Mouse (Mus musculus) ZHBTc4 (cell line): ENCODE data around the gene Coil.

ENCODE experiments used
- DNase-seq: peaks from one replicate; pipeline ENCODE4 v3.0.0-alpha.2; 2011; ENCODE audit warnings: low read depth, low spot score

Coil gene

GRCm38 (mm10) chr11:88970202-88970732 is at the start of gene Coil:
TSS of gene Coil (plus strand) at chr11:88970252.
- peak; percentile 0 for DNase-seq

GRCm38 (mm10) chr11:88926566-88926965 is 43.5 kb upstream of the Coil start:
- DNase-seq, result no peak

GRCm38 (mm10) chr11:88931692-88932530 is 38.1 kb upstream of the Coil start:
- peak; percentile 92 for DNase-seq

GRCm38 (mm10) chr11:88933030-88933429 is 37.0 kb upstream of the Coil start:
- DNase-seq, result no peak

GRCm38 (mm10) chr11:88934089-88935000 is 35.7 kb upstream of the Coil start:
- no peak for DNase-seq

GRCm38 (mm10) chr11:88937886-88938285 is 32.2 kb upstream of the Coil start:
- no peak for DNase-seq

- no peak for DNase-seq
Observed at GRCm38 (mm10) chr11:88938770-88939169, 31.3 kb upstream of the Coil start.

- no peak for DNase-seq
Observed at GRCm38 (mm10) chr11:88939634-88940033, 30.4 kb upstream of the Coil start.

GRCm38 (mm10) chr11:88941489-88941888 is 28.6 kb upstream of the Coil start:
- DNase-seq, result peak; percentile 83

GRCm38 (mm10) chr11:88945971-88946585 is 24.0 kb upstream of the Coil start:
- no peak for DNase-seq

- DNase-seq, result no peak
Observed at GRCm38 (mm10) chr11:88948896-88949295, 21.2 kb upstream of the Coil start.

- peak; percentile 47 for DNase-seq
Observed at GRCm38 (mm10) chr11:88949802-88950639, 20.0 kb upstream of the Coil start.

GRCm38 (mm10) chr11:88950640-88951250 is 19.3 kb upstream of the Coil start:
- peak; percentile 60 for DNase-seq

- no peak for DNase-seq
Observed at GRCm38 (mm10) chr11:88951576-88951975, 18.5 kb upstream of the Coil start.

- no peak for DNase-seq
Observed at GRCm38 (mm10) chr11:88952117-88952516, 17.9 kb upstream of the Coil start.

GRCm38 (mm10) chr11:88953582-88953981 is 16.5 kb upstream of the Coil start:
- no peak for DNase-seq

GRCm38 (mm10) chr11:88954803-88955202 is 15.2 kb upstream of the Coil start:
- peak; percentile 63 for DNase-seq

- peak; percentile 98 for DNase-seq
Observed at GRCm38 (mm10) chr11:88955217-88955969, 14.7 kb upstream of the Coil start, which contains the start of gene Scpep1. TSS of gene Scpep1 (minus strand) at chr11:88955465.

- no peak for DNase-seq
Observed at GRCm38 (mm10) chr11:88958851-88959250, 11.2 kb upstream of the Coil start.
